ENCODE assay signal across 12 mouse cellular contexts in genomic region chr13:55970687-55971086, GRCm38 (mm10).
"Had no signal": no experiment of that assay in that cellular context is flagged by ENCODE, and none has a peak within 500 bp of the region (broad histone marks: within the 10 kb centered on the region; RNA-seq: fewer than 3 reads in every experiment).

No protein-coding gene starts in this region.

- DNase-seq: kidney, adult 8-10 months; kidney, postnatal 10 days; kidney, postnatal 4 days; layer of hippocampus, postnatal 36 days; lung, postnatal 36 days; thymus, postnatal 36 days had no signal

- H3K9me3 ChIP-seq: limb, embryonic 15.5 days; lung, embryonic 15.5 days; midbrain, embryonic 13.5 days had no signal

- H3K36me3 ChIP-seq: limb, embryonic 15.5 days; liver, embryonic 12.5 days; lung, embryonic 15.5 days; midbrain, embryonic 13.5 days; neural tube, embryonic 12.5 days had no signal

- H3K4me3 ChIP-seq: limb, embryonic 15.5 days; liver, embryonic 12.5 days; lung, embryonic 15.5 days; midbrain, embryonic 13.5 days; neural tube, embryonic 12.5 days had no signal

- H3K4me1 ChIP-seq: liver, embryonic 12.5 days; neural tube, embryonic 12.5 days had no signal

- H3K9ac ChIP-seq: limb, embryonic 15.5 days; liver, embryonic 12.5 days; lung, embryonic 15.5 days; midbrain, embryonic 13.5 days; neural tube, embryonic 12.5 days had no signal

- H3K4me2 ChIP-seq: limb, embryonic 15.5 days; liver, embryonic 12.5 days; lung, embryonic 15.5 days; midbrain, embryonic 13.5 days; neural tube, embryonic 12.5 days had no signal

- H3K27ac ChIP-seq: limb, embryonic 15.5 days; liver, embryonic 12.5 days; lung, embryonic 15.5 days; midbrain, embryonic 13.5 days; neural tube, embryonic 12.5 days had no signal

- ATAC-seq: intestine, embryonic 16.5 days; liver, embryonic 12.5 days; midbrain, embryonic 13.5 days had no signal
